ENCODE assay signal across 13 mouse cellular contexts in the genomic region with DNA sequence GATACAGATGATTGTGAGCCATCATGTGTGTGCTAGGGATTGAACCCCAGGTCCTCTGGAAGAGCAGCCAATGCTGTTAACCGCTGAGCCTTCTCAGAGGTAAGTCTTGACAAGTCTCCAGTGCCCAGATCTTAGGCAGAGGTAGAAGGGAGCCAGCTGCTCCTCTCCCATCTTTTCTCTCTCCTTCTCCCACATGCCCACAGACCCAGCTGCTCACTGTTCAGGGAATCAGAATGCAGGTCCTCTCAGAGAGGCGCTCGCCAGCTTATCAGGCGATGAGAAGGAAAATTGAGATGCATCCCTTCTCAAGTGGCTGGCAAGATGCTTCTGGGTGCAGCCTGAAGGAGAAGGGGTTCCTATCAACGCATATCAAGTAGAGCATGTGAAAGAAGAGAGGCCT.
DNase-seq lines count a peak whose midpoint lies in the region.
"Had no signal": no experiment of that assay in that cellular context is flagged by ENCODE, and none has a peak within 500 bp of the region (broad histone marks: within the 10 kb centered on the region; RNA-seq: fewer than 3 reads in every experiment).

No protein-coding gene starts in this region.

- DNase-seq in layer of hippocampus, adult 8-10 months (ENCODE audit: low spot score in 2 of 2), result peak; percentile 3 to 7
- DNase-seq in layer of hippocampus, postnatal 10 days (ENCODE audit: low spot score in 2 of 2), result no peak
- peak; percentile 7 to 21 for DNase-seq in left cerebral cortex, postnatal 36 days (ENCODE audit: low spot score in 2 of 2)
- no peak for DNase-seq in left cerebral cortex, postnatal 10 days (ENCODE audit: extremely low spot score in 1 of 2, low spot score in 2 of 2)
- peak; percentile 31 to 37 for DNase-seq in right cerebral cortex, postnatal 10 days (ENCODE audit: low spot score in 2 of 2)
- no peak for DNase-seq in thymus, adult 18-20 months
- no peak for DNase-seq in kidney, postnatal 36 days
- DNase-seq: adrenal gland, postnatal 10 days; cerebellum, adult 2 months; cerebellum, postnatal 10 days; gastrocnemius, adult 2 months; gastrocnemius, postnatal 25 days; heart, postnatal 36 days had no signal

- intact Hi-C loops in left cerebral cortex, postnatal 36 days (cut with DNase I), result no loop called here
- intact Hi-C loops in left cerebral cortex, postnatal 10 days (cut with DNase I), result no loop called here

Comparison
In these comparisons a context has a peak if more than half of its experiments do, and no peak if none do; other contexts are left out.
1. DNase-seq: peak in layer of hippocampus, adult 8-10 months (2 of 2), left cerebral cortex, postnatal 36 days (2 of 2) and right cerebral cortex, postnatal 10 days (2 of 2); none in layer of hippocampus, postnatal 10 days (0 of 2), left cerebral cortex, postnatal 10 days (0 of 2), thymus, adult 18-20 months (0 of 2) and kidney, postnatal 36 days (0 of 2).